27 mouse cellular contexts compared by ENCODE assay signal in genomic region chr1:161371919-161372318, GRCm38 (mm10). TPM values are rescaled to one million over a fixed set of nuclear protein-coding genes. Genes with fewer than 3 reads are reported as not detected.
"Had no signal": no experiment of that assay in that cellular context is flagged by ENCODE, and none has a peak within 500 bp of the region (broad histone marks: within the 10 kb centered on the region; RNA-seq: fewer than 3 reads in every experiment).

No protein-coding gene starts in this region.

- H3K4me3 ChIP-seq: forebrain, embryonic 15.5 days; heart, adult 2 months; heart, embryonic 13.5 days; heart, embryonic 15.5 days; hindbrain, embryonic 13.5 days; hindbrain, embryonic 15.5 days; layer of hippocampus, adult 2 months; left cerebral cortex, adult 2 months; limb, embryonic 10.5 days; limb, embryonic 12.5 days; liver, embryonic 13.5 days; liver, embryonic 15.5 days had no signal

- H3K9me3 ChIP-seq: forebrain, embryonic 15.5 days; heart, embryonic 13.5 days; heart, embryonic 15.5 days; hindbrain, embryonic 13.5 days; hindbrain, embryonic 15.5 days; limb, embryonic 10.5 days; limb, embryonic 12.5 days; liver, embryonic 13.5 days; liver, embryonic 15.5 days had no signal

- H3K4me2 ChIP-seq: forebrain, embryonic 15.5 days; heart, embryonic 11.5 days; heart, embryonic 13.5 days; heart, embryonic 15.5 days; hindbrain, embryonic 13.5 days; hindbrain, embryonic 15.5 days; limb, embryonic 12.5 days; liver, embryonic 11.5 days; liver, embryonic 13.5 days; liver, embryonic 15.5 days had no signal

- ATAC-seq: forebrain, embryonic 15.5 days; forebrain, postnatal 0 days; hindbrain, postnatal 0 days; intestine, embryonic 16.5 days; liver, postnatal 0 days had no signal

- H3K27ac ChIP-seq: forebrain, embryonic 15.5 days; heart, adult 2 months; heart, embryonic 13.5 days; heart, embryonic 15.5 days; hindbrain, embryonic 13.5 days; hindbrain, embryonic 15.5 days; hindbrain, postnatal 0 days; kidney, postnatal 0 days; layer of hippocampus, adult 2 months; left cerebral cortex, adult 2 months; limb, embryonic 10.5 days; limb, embryonic 12.5 days; liver, embryonic 13.5 days; liver, embryonic 15.5 days had no signal

- H3K27me3 ChIP-seq: forebrain, embryonic 15.5 days; heart, embryonic 13.5 days; heart, embryonic 15.5 days; hindbrain, embryonic 13.5 days; hindbrain, embryonic 15.5 days; limb, embryonic 12.5 days; liver, embryonic 13.5 days; liver, embryonic 15.5 days had no signal

- H3K9ac ChIP-seq: forebrain, embryonic 15.5 days; forebrain, postnatal 0 days; heart, embryonic 13.5 days; heart, embryonic 15.5 days; hindbrain, embryonic 13.5 days; hindbrain, embryonic 15.5 days; limb, embryonic 12.5 days; liver, embryonic 13.5 days; liver, embryonic 15.5 days; liver, postnatal 0 days had no signal

- DNase-seq: forebrain, postnatal 0 days; gastrocnemius, postnatal 14 days; gastrocnemius, postnatal 36 days; heart, adult 11 months; heart, adult 2 months; heart, postnatal 14 days; heart, postnatal 36 days; liver; liver, embryonic 13.5 days; liver, postnatal 0 days had no signal

- H3K4me1 ChIP-seq: forebrain, embryonic 15.5 days; heart, embryonic 13.5 days; heart, embryonic 15.5 days; hindbrain, embryonic 13.5 days; hindbrain, embryonic 15.5 days; limb, embryonic 10.5 days; limb, embryonic 12.5 days; liver, embryonic 13.5 days; liver, embryonic 15.5 days had no signal

- H3K36me3 ChIP-seq: forebrain, embryonic 15.5 days; heart, embryonic 13.5 days; heart, embryonic 15.5 days; hindbrain, embryonic 13.5 days; hindbrain, embryonic 15.5 days; limb, embryonic 10.5 days; limb, embryonic 12.5 days; liver, embryonic 13.5 days; liver, embryonic 15.5 days had no signal

RNA-seq across cellular contexts. Expression of gene Tnfsf4, which starts 23.3 kb away (rescaled TPM):
- polyA plus RNA-seq: forebrain, embryonic 15.5 days; forebrain, postnatal 0 days; heart, adult 2 months; heart, embryonic 11.5 days; heart, embryonic 13.5 days; hindbrain, embryonic 11.5 days; hindbrain, embryonic 13.5 days; hindbrain, embryonic 15.5 days; hindbrain, postnatal 0 days; intestine, embryonic 14.5 days; intestine, embryonic 16.5 days; limb, embryonic 12.5 days; liver, embryonic 11.5 days; liver, embryonic 15.5 days; liver, postnatal 0 days had no signal
